Mouse (Mus musculus) MEL (cell line): ENCODE measurements at regions not wholly inside any gene's neighbourhood (a gene's known extent, or its start where the extent isn't known, plus 50 kb on each side); places are given as distances from the start of the nearest gene placed in this dataset.

Source experiments
- CHD1 ChIP-seq: IDR thresholded peaks from 2 replicates; pipeline ENCODE4 v1.6.1; 2012; ENCODE audit warnings: low read depth, mild to moderate bottlenecking, inconsistent platforms, low read length, improper control_type of control experiment
- CTCF ChIP-seq, 3 experiments: IDR thresholded peaks in 2 of 3; conservative IDR thresholded peaks in 1 of 3; 2 replicates each; pipeline ENCODE4 v1.5.1; 2011 to 2012; ENCODE audit warnings: low read length in 3 of 3, low read depth in 2 of 3, mild to moderate bottlenecking in 2 of 3, improper control_type of control experiment in 1 of 3, inconsistent platforms in 1 of 3, mixed read lengths in 1 of 3, moderate library complexity in 1 of 3; ENCODE audit not compliant: control insufficient read depth in 1 of 3, insufficient read depth in 1 of 3, poor library complexity in 1 of 3, severe bottlenecking in 1 of 3
- E2F4 ChIP-seq: IDR thresholded peaks from 2 replicates; pipeline ENCODE4 v1.6.1; 2011; ENCODE audit warnings: low read depth, low read length, improper control_type of control experiment, borderline replicate concordance
- EP300 ChIP-seq, 2 experiments: IDR thresholded peaks; 2 replicates each; pipeline ENCODE4 v1.6.1; 2011; ENCODE audit warnings: improper control_type of control experiment in 2 of 2, low read length in 2 of 2, low read depth in 1 of 2, mild to moderate bottlenecking in 1 of 2
- ETS1 ChIP-seq: IDR thresholded peaks from 2 replicates; pipeline ENCODE4 v1.6.1; 2012; ENCODE audit warnings: low read depth, mild to moderate bottlenecking, inconsistent platforms, low read length, improper control_type of control experiment, moderate library complexity
- GATA1 ChIP-seq: IDR thresholded peaks from 2 replicates; pipeline ENCODE4 v1.6.1; 2011; ENCODE audit warnings: low read depth, low read length, improper control_type of control experiment
- JUND ChIP-seq: IDR thresholded peaks from 2 replicates; pipeline ENCODE4 v1.6.1; 2011; ENCODE audit warnings: low read depth, mild to moderate bottlenecking, improper control_type of control experiment, low read length
- KAT2A ChIP-seq: conservative IDR thresholded peaks from 2 replicates; pipeline ENCODE4 v1.6.1; 2012; ENCODE audit warnings: low read depth, low read length, improper control_type of control experiment, inconsistent platforms
- MAZ ChIP-seq: IDR thresholded peaks from 2 replicates; pipeline ENCODE4 v1.6.1; 2012; ENCODE audit warnings: low read depth, mild to moderate bottlenecking, inconsistent platforms, low read length, improper control_type of control experiment
- POLR2A ChIP-seq, 2 experiments: IDR thresholded peaks; 2 replicates each; pipeline ENCODE4 v1.6.1; 2011 to 2012; ENCODE audit warnings: low read length in 2 of 2, mild to moderate bottlenecking in 2 of 2, control low read depth in 1 of 2, improper control_type of control experiment in 1 of 2, low read depth in 1 of 2, moderate library complexity in 1 of 2; ENCODE audit not compliant: control insufficient read depth in 1 of 2, insufficient read depth in 1 of 2, poor library complexity in 1 of 2
- POLR2AphosphoS5 ChIP-seq: IDR thresholded peaks from 2 replicates; pipeline ENCODE4 v1.6.1; 2012; ENCODE audit warnings: low read depth, borderline replicate concordance, mild to moderate bottlenecking, inconsistent platforms, low read length, moderate library complexity, mixed read lengths
- UBTF ChIP-seq: IDR thresholded peaks from 2 replicates; pipeline ENCODE4 v1.6.1; 2012; ENCODE audit warnings: low read depth, mild to moderate bottlenecking, inconsistent platforms, low read length, improper control_type of control experiment, moderate library complexity, borderline replicate concordance; ENCODE audit not compliant: insufficient read depth
- USF2 ChIP-seq, 2 experiments: IDR thresholded peaks; 2 replicates each; pipeline ENCODE4 v1.6.1; 2011 to 2012; ENCODE audit warnings: improper control_type of control experiment in 2 of 2, low read length in 2 of 2, borderline replicate concordance in 1 of 2, inconsistent platforms in 1 of 2, low read depth in 1 of 2, mild to moderate bottlenecking in 1 of 2; ENCODE audit not compliant: insufficient read depth in 1 of 2

DNA sequence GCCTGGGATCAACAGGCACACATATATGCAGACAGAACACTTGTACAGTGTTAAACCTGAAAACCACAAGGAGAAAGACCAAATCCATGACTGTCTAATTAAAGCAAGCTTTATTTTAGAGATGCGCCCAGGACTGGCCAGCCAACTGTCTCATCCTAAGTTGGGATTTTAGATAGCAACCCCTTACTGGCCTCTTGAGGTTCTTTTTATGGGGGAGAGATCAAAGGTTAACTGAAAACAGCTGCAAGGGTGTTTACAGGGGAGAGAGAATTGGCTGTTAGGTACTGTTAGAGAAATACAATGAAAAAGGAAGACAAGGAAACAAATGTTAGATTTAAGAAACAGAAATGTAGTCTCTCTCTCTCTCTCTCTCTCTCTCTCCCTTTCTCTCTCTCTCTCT, 202.4 kb upstream of the Thpo start:
- no peak for TF ChIP-seq ETS1
- TF ChIP-seq CHD1, result no peak
- TF ChIP-seq JUND, result no peak
- no peak for TF ChIP-seq MAZ
- no peak for TF ChIP-seq EP300 (IDR thresholded peaks at IDR 0.05; ENCODE audit: low read depth in 1 of 2, low read length in 2 of 2)
- TF ChIP-seq GATA1, result no peak
- TF ChIP-seq POLR2A (IDR thresholded peaks at IDR 0.05; ENCODE audit: control insufficient read depth in 1 of 2, insufficient read depth in 1 of 2, low read depth in 1 of 2, low read length in 2 of 2, poor library complexity in 1 of 2), result no peak
- TF ChIP-seq E2F4, result no peak
- TF ChIP-seq CTCF (IDR thresholded peaks at IDR 0.05 in 2 of 3, conservative IDR thresholded peaks at IDR 0.05 in 1 of 3; ENCODE audit: control insufficient read depth in 1 of 3, insufficient read depth in 1 of 3, low read depth in 2 of 3, low read length in 3 of 3, poor library complexity in 1 of 3, severe bottlenecking in 1 of 3), result no peak
- TF ChIP-seq UBTF, result no peak
- no peak for TF ChIP-seq POLR2AphosphoS5
- TF ChIP-seq USF2 (IDR thresholded peaks at IDR 0.05; ENCODE audit: borderline replicate concordance in 1 of 2, insufficient read depth in 1 of 2, low read depth in 1 of 2, low read length in 2 of 2), result no peak
- TF ChIP-seq KAT2A, result no peak
